In genomic region chr7:75582091-75582490, GRCm38 (mm10) we compare ENCODE assay signal across 28 mouse cellular contexts.
DNase-seq lines count a peak whose midpoint lies in the region; ATAC-seq and TF ChIP-seq lines count a peak whose summit lies in the region.
"Had no signal": no experiment of that assay in that cellular context is flagged by ENCODE, and none has a peak within 500 bp of the region (broad histone marks: within the 10 kb centered on the region; RNA-seq: fewer than 3 reads in every experiment).

No protein-coding gene starts in this region.

- ATAC-seq in heart, embryonic 12.5 days (ENCODE audit: insufficient number of reproducible peaks, low FRiP score) = no peak
- ATAC-seq in liver, embryonic 12.5 days = no peak
- ATAC-seq: CD4-positive, CD25-positive, alpha-beta regulatory T cell, adult 4 months; forebrain, embryonic 15.5 days; midbrain, embryonic 16.5 days had no signal

- 60% methylated on average over 4 of the region's 4 CpGs for WGBS in heart, embryonic 12.5 days
- 31% methylated on average over 4 of the region's 4 CpGs for WGBS in liver, embryonic 12.5 days (ENCODE audit: insufficient replicate concordance)
- WGBS in thymus, adult 2 months = 9% methylated on average over 4 of the region's 4 CpGs

- no peak overlapping the region for H3K9ac ChIP-seq in heart, embryonic 12.5 days
- no peak overlapping the region for H3K9ac ChIP-seq in liver, embryonic 12.5 days
- H3K9ac ChIP-seq: embryonic facial prominence, embryonic 13.5 days; forebrain, embryonic 15.5 days; hindbrain, embryonic 13.5 days; limb, embryonic 12.5 days; liver, embryonic 14.5 days; lung, embryonic 14.5 days; stomach, embryonic 15.5 days had no signal

- H3K4me1 ChIP-seq in heart, embryonic 12.5 days (replicated peaks) = peaks cover 62% of the 10 kb centered on the region
- H3K4me1 ChIP-seq in liver, embryonic 12.5 days = peaks cover 53% of the 10 kb centered on the region
- H3K4me1 ChIP-seq in thymus, adult 2 months (replicated peaks; ENCODE audit: control insufficient read depth, insufficient read depth, low read length) = peaks cover 29% of the 10 kb centered on the region
- H3K4me1 ChIP-seq: forebrain, embryonic 10.5 days; forebrain, embryonic 15.5 days; hindbrain, embryonic 13.5 days had no signal

- no peaks in the 10 kb centered on the region for H3K9me3 ChIP-seq in heart, embryonic 12.5 days (replicated peaks)
- H3K9me3 ChIP-seq in liver, embryonic 12.5 days (replicated peaks) = no peaks in the 10 kb centered on the region
- H3K9me3 ChIP-seq: embryonic facial prominence, embryonic 13.5 days; forebrain, embryonic 10.5 days; forebrain, embryonic 15.5 days; hindbrain, embryonic 13.5 days; limb, embryonic 12.5 days; stomach, embryonic 15.5 days had no signal

- TF ChIP-seq CTCF in thymus, adult 2 months (IDR thresholded peaks at IDR 0.05; ENCODE audit: borderline replicate concordance, control insufficient read depth, extremely low read depth, insufficient read depth, low read length, poor library complexity) = no peak

- no peak for TF ChIP-seq POLR2A in thymus, adult 2 months (IDR thresholded peaks at IDR 0.05; ENCODE audit: control insufficient read depth, extremely low read depth, insufficient read depth, low read length, poor library complexity)

- DNase-seq in heart, adult 9 months (ENCODE audit: low spot score in 2 of 2) = no peak
- DNase-seq in liver = no peak
- DNase-seq in thymus, adult 2 months = peak; percentile 4
- no peak for DNase-seq in thymus, postnatal 14 days
- DNase-seq in induced T-regulatory cell, adult 2 months (ENCODE audit: low read depth) = peak; percentile 30
- DNase-seq in frontal cortex, postnatal 14 days (ENCODE audit: low spot score in 2 of 2) = no peak
- DNase-seq: adrenal gland, postnatal 25 days; cerebellum, adult 11-12 months; cerebellum, adult 9-11 months; heart, postnatal 14 days; kidney, adult 11 months; kidney, postnatal 14 days; lung, embryonic 14.5 days; right cerebral cortex, postnatal 25 days; thymus, postnatal 4 days had no signal

- H3K27me3 ChIP-seq in heart, embryonic 12.5 days (replicated peaks) = no peaks in the 10 kb centered on the region
- H3K27me3 ChIP-seq in liver, embryonic 12.5 days (replicated peaks) = no peaks in the 10 kb centered on the region
- H3K27me3 ChIP-seq in thymus, adult 2 months (ENCODE audit: control insufficient read depth, insufficient read depth, low read length) = no peaks in the 10 kb centered on the region
- H3K27me3 ChIP-seq: embryonic facial prominence, embryonic 13.5 days; forebrain, embryonic 15.5 days; hindbrain, embryonic 13.5 days; limb, embryonic 12.5 days; stomach, embryonic 15.5 days had no signal

- H3K27ac ChIP-seq in heart, embryonic 12.5 days (ENCODE audit: poor library complexity, severe bottlenecking) = peak overlapping the region; percentile 54
- H3K27ac ChIP-seq in liver, embryonic 12.5 days = peak overlapping the region; percentile 8
- peak overlapping the region; percentile 26 for H3K27ac ChIP-seq in thymus, adult 2 months (ENCODE audit: control insufficient read depth, insufficient read depth, low read length)
- H3K27ac ChIP-seq: embryonic facial prominence, embryonic 13.5 days; forebrain, embryonic 10.5 days; forebrain, embryonic 15.5 days; hindbrain, embryonic 13.5 days; left cerebral cortex, adult 2 months; limb, embryonic 12.5 days; liver, embryonic 14.5 days; stomach, embryonic 15.5 days had no signal

- no peak overlapping the region for H3K4me2 ChIP-seq in heart, embryonic 12.5 days
- H3K4me2 ChIP-seq in liver, embryonic 12.5 days = no peak overlapping the region
- H3K4me2 ChIP-seq: embryonic facial prominence, embryonic 13.5 days; forebrain, embryonic 15.5 days; hindbrain, embryonic 13.5 days; limb, embryonic 12.5 days; lung, embryonic 14.5 days; midbrain, embryonic 11.5 days; stomach, embryonic 15.5 days had no signal

- no peak overlapping the region for H3K4me3 ChIP-seq in heart, embryonic 12.5 days
- H3K4me3 ChIP-seq in liver, embryonic 12.5 days = no peak overlapping the region
- H3K4me3 ChIP-seq in thymus, adult 2 months (ENCODE audit: control insufficient read depth, insufficient read depth, low read length) = no peak overlapping the region
- H3K4me3 ChIP-seq: embryonic facial prominence, embryonic 13.5 days; forebrain, embryonic 10.5 days; forebrain, embryonic 15.5 days; hindbrain, embryonic 13.5 days; left cerebral cortex, adult 2 months; limb, embryonic 12.5 days; stomach, embryonic 15.5 days had no signal

- H3K36me3 ChIP-seq in heart, embryonic 12.5 days = peaks cover 17% of the 10 kb centered on the region
- H3K36me3 ChIP-seq in liver, embryonic 12.5 days = peaks cover 9% of the 10 kb centered on the region; the same call in 1 of the 2 replicates
- H3K36me3 ChIP-seq in thymus, adult 2 months (ENCODE audit: control insufficient read depth, insufficient read depth, low read length) = no peaks in the 10 kb centered on the region
- H3K36me3 ChIP-seq: forebrain, embryonic 15.5 days; stomach, embryonic 15.5 days had no signal

Comparison
In these comparisons a context has a peak if more than half of its experiments do, and no peak if none do; other contexts are left out.
1. DNase-seq: peak in thymus, adult 2 months (single experiment) and induced T-regulatory cell, adult 2 months (single experiment); none in heart, adult 9 months (0 of 2), liver (single experiment), thymus, postnatal 14 days (single experiment) and frontal cortex, postnatal 14 days (0 of 2).
2. Peak in every context shown above with its lines, with median percentiles within 50 percentile points of each other: H3K27ac ChIP-seq.